Mouse (Mus musculus) adrenal gland (tissue): ENCODE measurements around the gene Pmpcb.

Experiments
- intact Hi-C: fragments of 180-260 bp; cut with DNase I; formaldehyde crosslinking; loops from one replicate; pipeline ENCODE4 v1.15.1; 2025

The Pmpcb gene

GRCm38 (mm10) chr5:21729107-21729506, 7.8 kb upstream of the Pmpcb start:
- intact Hi-C loops, result no loop called here

- intact Hi-C loops, result no loop called here
These were observed 4.6 kb upstream of the Pmpcb start for GRCm38 (mm10) chr5:21732177-21732911.

- intact Hi-C loops, result no loop called here
These were observed 4.0 kb upstream of the Pmpcb start for GRCm38 (mm10) chr5:21732930-21733329.

GRCm38 (mm10) chr5:21735100-21735499, 1.8 kb upstream of the Pmpcb start:
- intact Hi-C loops, result loop anchor here (2.0 kb wide), 1 partner anchor 76 kb away; no protein-coding TSS in a partner anchor

GRCm38 (mm10) chr5:21735584-21735983, 1.4 kb upstream of the Pmpcb start:
- intact Hi-C loops, result loop anchor here (2.0 kb wide), 1 partner anchor 77 kb away; no protein-coding TSS in a partner anchor

- intact Hi-C loops, result loop anchor here (2.0 kb wide), 1 partner anchor 51 kb away; no protein-coding TSS in a partner anchor
These were observed 895 bp upstream of the Pmpcb start for GRCm38 (mm10) chr5:21736046-21736445.

- intact Hi-C loops, result loop anchor here (2.0 kb wide), 1 partner anchor 49 kb away; no protein-coding TSS in a partner anchor
These were observed 679 bp downstream of the Pmpcb start for GRCm38 (mm10) chr5:21737620-21738019.

- intact Hi-C loops, result no loop called here
These were observed 2.2 kb downstream of the Pmpcb start for GRCm38 (mm10) chr5:21739120-21739519.

- intact Hi-C loops, result no loop called here
These were observed 2.9 kb downstream of the Pmpcb start for GRCm38 (mm10) chr5:21739881-21740280.

GRCm38 (mm10) chr5:21743606-21744005, 6.7 kb downstream of the Pmpcb start:
- intact Hi-C loops, result no loop called here

GRCm38 (mm10) chr5:21744651-21745050, 7.7 kb downstream of the Pmpcb start:
- intact Hi-C loops, result no loop called here

GRCm38 (mm10) chr5:21745966-21746365, 9.0 kb downstream of the Pmpcb start:
- intact Hi-C loops, result no loop called here

GRCm38 (mm10) chr5:21768506-21768905, 31.6 kb downstream of the Pmpcb start:
- intact Hi-C loops, result no loop called here

GRCm38 (mm10) chr5:21769841-21770240, 32.9 kb downstream of the Pmpcb start:
- intact Hi-C loops, result no loop called here

GRCm38 (mm10) chr5:21776491-21776890, 39.5 kb downstream of the Pmpcb start:
- intact Hi-C loops, result no loop called here

- intact Hi-C loops, result no loop called here
These were observed 47.5 kb downstream of the Pmpcb start for GRCm38 (mm10) chr5:21784161-21785052.

GRCm38 (mm10) chr5:21785053-21785452, 48.1 kb downstream of the Pmpcb start, which contains the start of the genes Dnajc2 and Psmc2:
Gene Dnajc2 (minus strand): TSS chr5:21785251.
Gene Psmc2 (plus strand): TSS chr5:21785283.
- intact Hi-C loops, result no loop called here

GRCm38 (mm10) chr5:21785776-21786175, 48.8 kb downstream of the Pmpcb start:
- intact Hi-C loops, result loop anchor here (2.0 kb wide), 1 partner anchor 49 kb away; the partner anchor contains the start of gene Pmpcb

GRCm38 (mm10) chr5:21786258-21787185, 49.6 kb downstream of the Pmpcb start:
- intact Hi-C loops, result loop anchor here (2.0 kb wide), 1 partner anchor 50 kb away; the partner anchor contains the start of gene Pmpcb
